Mouse (Mus musculus) small intestine, adult 2 months (tissue): ENCODE results near the gene Rpl10a.
A peak's percentile ranks its signal among the peaks of the same experiment; 100 is the strongest.

Source experiments
- CTCF ChIP-seq: fragments of 200-500 bp; IDR thresholded peaks from 2 replicates; pipeline ENCODE4 v1.5.1; 2012; ENCODE audit warnings: low read depth, mild to moderate bottlenecking, control low read depth, inconsistent platforms, low read length, moderate library complexity, mixed read lengths; ENCODE audit not compliant: insufficient replicate concordance, insufficient read length; ENCODE audit errors: extremely low read depth
- POLR2A ChIP-seq: fragments of 200-500 bp; IDR thresholded peaks from 2 replicates; pipeline ENCODE4 v1.6.1; 2012; ENCODE audit warnings: low read depth, mild to moderate bottlenecking, control low read depth, inconsistent platforms, low read length, moderate library complexity

DNA sequence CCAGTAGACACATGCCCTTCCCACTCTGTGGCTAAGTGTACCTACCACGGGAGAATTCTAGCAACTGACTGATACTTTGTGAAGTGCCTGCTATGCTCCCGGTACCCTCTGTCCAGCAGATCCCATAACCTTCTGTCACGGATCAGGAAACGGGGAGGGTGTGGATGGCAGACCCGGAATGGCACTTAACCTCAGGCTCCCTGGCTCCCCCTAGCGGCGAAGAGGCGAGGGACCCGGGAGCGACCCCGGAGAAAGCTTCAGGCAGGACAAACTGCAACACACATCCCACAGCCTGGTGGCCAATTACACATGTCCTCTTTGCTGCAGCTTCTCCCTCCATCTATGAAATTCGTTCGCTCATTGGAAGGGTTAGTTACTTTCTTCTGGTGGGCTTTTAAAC is 40.2 kb downstream of the Rpl10a start:
- TF ChIP-seq CTCF (peak; percentile 97), POLR2A (no peak)
